Mouse (Mus musculus) brain, embryonic 14.5 days (tissue): Measurements from ENCODE around the gene Ebf3.

Experiments used
- CTCF ChIP-seq: fragments of 200-500 bp; IDR thresholded peaks from 2 replicates; pipeline ENCODE4 v1.5.1; 2012; ENCODE audit warnings: inconsistent platforms, mild to moderate bottlenecking, moderate library complexity, borderline replicate concordance; ENCODE audit not compliant: insufficient read depth, insufficient read length; ENCODE audit errors: extremely low read depth
- POLR2A ChIP-seq: fragments of 200-500 bp; IDR thresholded peaks from 2 replicates; pipeline ENCODE4 v1.6.1; 2012; ENCODE audit warnings: mild to moderate bottlenecking, inconsistent platforms, borderline replicate concordance; ENCODE audit not compliant: poor library complexity, insufficient read depth, insufficient read length, severe bottlenecking; ENCODE audit errors: extremely low read depth

GRCm38 (mm10) chr7:137294446-137294845 lies 19.8 kb downstream of the Ebf3 start:
- no peak for TF ChIP-seq CTCF
- no peak for TF ChIP-seq POLR2A
